Mouse (Mus musculus) MN1 (cell line): ENCODE data around the gene Sco2.

ENCODE experiments used
- DNase-seq: peaks from one replicate; pipeline ENCODE4 v3.0.0-alpha.2; 2016; ENCODE audit warnings: low spot score

The Sco2 gene

GRCm38 (mm10) chr15:89323656-89324055, 50.0 kb downstream of the Sco2 start:
- DNase-seq: no peak

- no peak for DNase-seq
Observed at GRCm38 (mm10) chr15:89322670-89323522, 50.8 kb downstream of the Sco2 start, which contains the start of gene Adm2. Gene Adm2 (plus strand): TSS chr15:89322720.
